Mouse (Mus musculus) lung, postnatal 0 days (tissue): ENCODE results near the gene Evx1.

Source experiments
- CTCF ChIP-seq: IDR thresholded peaks from 2 replicates; pipeline ENCODE4 v1.5.1; 2016; ENCODE audit warnings: antibody characterized with exemption, mild to moderate bottlenecking
- EP300 ChIP-seq: IDR thresholded peaks from 2 replicates; pipeline ENCODE4 v1.6.1; 2016; ENCODE audit warnings: antibody characterized with exemption, mild to moderate bottlenecking, control low read depth

DNA sequence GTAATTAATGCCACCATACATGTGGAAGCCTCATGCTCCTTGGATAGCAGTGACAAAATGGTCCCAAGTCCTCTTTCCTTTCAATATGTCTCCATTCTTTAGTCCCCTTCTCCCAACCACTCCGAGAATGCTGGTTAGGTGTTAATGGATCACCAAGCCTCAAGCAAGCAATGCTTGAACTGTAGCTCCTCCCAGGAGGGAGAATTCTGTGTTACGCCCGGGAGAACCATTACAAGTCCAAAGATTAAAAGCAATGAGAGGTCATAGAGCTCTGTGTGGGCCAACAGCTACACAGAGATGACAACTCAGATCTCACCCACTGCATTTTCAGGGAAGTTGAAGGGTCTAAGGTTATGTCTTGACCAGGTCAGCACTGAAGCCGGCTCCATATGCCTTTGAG, 14.8 kb upstream of the Evx1 start:
- TF ChIP-seq CTCF: no peak
- no peak for TF ChIP-seq EP300
